Mouse (Mus musculus) myocyte (in vitro differentiated cells): ENCODE results near the gene Tex44. TPM values are rescaled to one million over a fixed set of nuclear protein-coding genes. Genes with fewer than 3 reads are reported as not detected.

Experiments
- H3K27me3 ChIP-seq: one replicate; pipeline ENCODE4 v1.6.1; 2011; ENCODE audit not compliant: control insufficient read depth, insufficient read depth, insufficient read length
- H3K36me3 ChIP-seq: one replicate; pipeline ENCODE4 v1.6.1; 2011; ENCODE audit not compliant: control insufficient read depth, insufficient read depth
- H3K4me2 ChIP-seq: one replicate; pipeline ENCODE4 v1.6.1; 2011; ENCODE audit warnings: low read depth, control low read depth
- H3K4me3 ChIP-seq: one replicate; pipeline ENCODE4 v1.5.1; 2011; ENCODE audit warnings: mild to moderate bottlenecking, control low read depth, moderate library complexity
- H3K79me2 ChIP-seq: one replicate; pipeline ENCODE4 v1.6.1; 2011; ENCODE audit not compliant: control insufficient read depth, insufficient read depth
- H3ac ChIP-seq: one replicate; pipeline ENCODE4 v1.6.1; 2011; ENCODE audit not compliant: control insufficient read depth, insufficient read length
- CEBPB ChIP-seq: IDR thresholded peaks from 2 replicates; pipeline ENCODE4 v1.6.1; 2011; ENCODE audit warnings: mild to moderate bottlenecking, moderate library complexity; ENCODE audit not compliant: poor library complexity, insufficient read depth, severe bottlenecking
- E2F4 ChIP-seq: IDR thresholded peaks from one replicate; pipeline ENCODE4 v1.6.1; 2011; ENCODE audit warnings: mild to moderate bottlenecking, control low read depth, moderate library complexity; ENCODE audit not compliant: insufficient read depth
- MAX ChIP-seq: IDR thresholded peaks from one replicate; pipeline ENCODE4 v1.6.1; 2011; ENCODE audit warnings: low read depth, mild to moderate bottlenecking, control low read depth
- MYOD1 ChIP-seq, 3 experiments: IDR thresholded peaks; one replicate each; pipeline ENCODE4 v1.6.1; 2011; ENCODE audit warnings: control low read depth in 2 of 3, low read depth in 2 of 3, mild to moderate bottlenecking in 2 of 3, moderate library complexity in 1 of 3; ENCODE audit not compliant: insufficient read length in 2 of 3, control insufficient read depth in 1 of 3
- MYOG ChIP-seq, 3 experiments: IDR thresholded peaks; one replicate each; pipeline ENCODE4 v1.6.1; 2011; ENCODE audit warnings: control low read depth in 2 of 3, low read depth in 2 of 3, mild to moderate bottlenecking in 2 of 3; ENCODE audit not compliant: insufficient read length in 2 of 3, control insufficient read depth in 1 of 3, insufficient read depth in 1 of 3
- POLR2A ChIP-seq: IDR thresholded peaks from one replicate; pipeline ENCODE4 v1.6.1; 2011; ENCODE audit warnings: low read depth, mild to moderate bottlenecking, control low read depth, moderate library complexity; ENCODE audit not compliant: insufficient read length
- POLR2AphosphoS2 ChIP-seq: IDR thresholded peaks from one replicate; pipeline ENCODE4 v1.6.1; 2011; ENCODE audit warnings: low read depth, control low read depth; ENCODE audit not compliant: insufficient read length
- REST ChIP-seq: IDR thresholded peaks from one replicate; pipeline ENCODE4 v1.6.1; 2011; ENCODE audit warnings: mild to moderate bottlenecking, control low read depth, moderate library complexity; ENCODE audit not compliant: insufficient read depth, insufficient read length
- SRF ChIP-seq: IDR thresholded peaks from one replicate; pipeline ENCODE4 v1.6.1; 2011; ENCODE audit warnings: low read depth; ENCODE audit not compliant: control insufficient read depth, insufficient read length
- TCF12 ChIP-seq: IDR thresholded peaks from one replicate; pipeline ENCODE4 v1.6.1; 2011; ENCODE audit warnings: mild to moderate bottlenecking, control low read depth; ENCODE audit not compliant: poor library complexity, insufficient read depth, severe bottlenecking
- TCF3 ChIP-seq: IDR thresholded peaks from one replicate; pipeline ENCODE4 v1.6.1; 2011; ENCODE audit warnings: low read depth, control low read depth; ENCODE audit not compliant: insufficient read length
- USF1 ChIP-seq: IDR thresholded peaks from one replicate; pipeline ENCODE4 v1.6.1; 2011; ENCODE audit warnings: low read depth, mild to moderate bottlenecking, control low read depth, moderate library complexity
- polyA plus RNA-seq: library from polyadenylated mRNA; unstranded; fragments of >200 nt; fragmentation: generic; extraction: Trizol; gene quantifications from one replicate; pipeline ENCODE4 v1.2.1, GENCODE M21; 2012; ENCODE audit warnings: missing spikeins

Tex44 gene
- polyA plus RNA-seq, 1 experiment, result not detected

GRCm38 (mm10) chr1:86441980-86442831 lies 16.1 kb downstream of the Tex44 start:
- Histone ChIP-seq H3K27me3 (no peaks in the 10 kb centered on the region), H3ac (peak overlapping the region; percentile 92), H3K36me3 (no peaks in the 10 kb centered on the region), H3K4me2 (peak overlapping the region; percentile 94), H3K4me3 (peak overlapping the region; percentile 50), H3K79me2 (no peaks in the 10 kb centered on the region)
- TF ChIP-seq TCF3, result peak; percentile 8
- peak; percentile 25 for TF ChIP-seq E2F4
- TF ChIP-seq USF1, result no peak
- TF ChIP-seq MAX, result peak; percentile 56
- TF ChIP-seq POLR2A, result peak; percentile 70
- peak in 1 of 3 experiments; percentile 47 for TF ChIP-seq MYOD1 (IDR thresholded peaks at IDR 0.05; ENCODE audit: control insufficient read depth in 1 of 3, insufficient read length in 2 of 3, low read depth in 2 of 3)
- peak; percentile 84 for TF ChIP-seq POLR2AphosphoS2
- TF ChIP-seq MYOG (IDR thresholded peaks at IDR 0.05; ENCODE audit: control insufficient read depth in 1 of 3, insufficient read depth in 1 of 3, insufficient read length in 2 of 3, low read depth in 2 of 3), result no peak

DNA sequence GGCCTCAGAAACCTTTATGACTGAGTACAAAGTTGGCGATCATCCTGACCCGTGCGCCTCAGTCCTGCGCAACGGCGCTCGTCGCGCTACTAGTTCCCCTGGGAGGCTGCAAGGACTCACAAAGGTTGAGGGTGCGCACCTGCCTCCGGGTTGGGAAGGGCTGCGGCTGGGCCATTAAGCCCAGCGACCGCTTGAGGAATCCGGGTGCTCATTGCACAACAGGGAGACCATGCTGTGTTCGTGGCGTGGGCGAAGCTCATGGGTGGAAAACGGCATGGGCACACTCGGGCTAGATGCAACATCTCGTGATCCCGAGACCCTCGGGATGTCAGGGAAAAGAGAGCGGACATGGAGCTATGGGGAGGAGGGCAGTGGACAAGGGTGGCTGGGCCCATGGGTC lies 16.7 kb downstream of the Tex44 start:
- H3K79me2 ChIP-seq, result no peaks in the 10 kb centered on the region
- TF ChIP-seq MYOD1 (IDR thresholded peaks at IDR 0.05; ENCODE audit: control insufficient read depth in 1 of 3, insufficient read length in 2 of 3, low read depth in 2 of 3) (peak in 1 of 3 experiments; percentile 71), MYOG (IDR thresholded peaks at IDR 0.05; ENCODE audit: control insufficient read depth in 1 of 3, insufficient read depth in 1 of 3, insufficient read length in 2 of 3, low read depth in 2 of 3) (peak in 1 of 3 experiments; percentile 60), POLR2AphosphoS2 (peak; percentile 54), USF1 (no peak), TCF3 (no peak), CEBPB (peak; percentile 83)
- H3K36me3 ChIP-seq, result no peaks in the 10 kb centered on the region
- peak overlapping the region; percentile 94 for H3K4me2 ChIP-seq
- H3K27me3 ChIP-seq, result no peaks in the 10 kb centered on the region
- H3K4me3 ChIP-seq, result peak overlapping the region; percentile 50
- peak overlapping the region; percentile 92 for H3ac ChIP-seq

DNA sequence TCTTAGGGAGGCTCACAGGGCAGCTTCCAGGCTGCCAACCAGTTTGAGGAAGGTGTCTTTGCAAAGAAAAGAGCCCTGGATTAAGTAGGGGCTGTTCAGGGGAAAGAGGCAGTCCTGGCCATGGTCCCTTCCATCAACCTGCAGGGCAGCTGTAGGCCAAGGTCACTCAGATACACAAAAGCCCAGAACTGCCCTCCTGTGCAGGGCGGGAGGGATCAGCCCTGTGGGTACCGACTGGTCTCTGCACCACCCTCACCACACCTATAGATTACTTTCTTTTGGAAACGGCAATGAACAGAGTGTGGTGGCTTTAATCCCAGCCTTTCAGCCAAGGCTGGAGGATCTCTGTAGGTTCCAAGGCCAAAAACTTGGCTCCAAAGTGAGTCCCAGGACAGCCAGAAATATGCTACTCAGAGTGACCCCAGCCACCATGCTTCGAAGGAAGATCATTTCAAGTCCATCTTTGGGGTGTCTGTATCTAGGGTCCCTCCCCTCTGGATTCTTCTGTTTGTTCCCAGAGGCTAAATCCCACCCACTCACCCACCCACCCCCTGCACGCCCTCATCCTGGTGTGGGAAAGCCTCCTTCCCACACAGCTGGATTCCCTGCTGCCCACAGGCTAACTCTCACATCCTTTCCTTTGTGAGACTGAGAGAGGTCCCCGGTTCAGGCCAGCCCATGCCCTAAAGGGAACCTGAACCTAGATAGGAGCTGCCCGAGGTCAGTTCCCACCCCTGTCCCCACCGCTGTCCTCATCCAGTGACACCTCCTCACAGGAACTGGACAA lies 17.4 kb downstream of the Tex44 start:
- H3ac ChIP-seq, result peak overlapping the region; percentile 92
- H3K79me2 ChIP-seq, result no peaks in the 10 kb centered on the region
- H3K4me3 ChIP-seq, result peak overlapping the region; percentile 50
- peak overlapping the region; percentile 94 for H3K4me2 ChIP-seq
- no peaks in the 10 kb centered on the region for H3K27me3 ChIP-seq
- TF ChIP-seq SRF (no peak), E2F4 (no peak), CEBPB (no peak), POLR2AphosphoS2 (no peak), MYOG (IDR thresholded peaks at IDR 0.05; ENCODE audit: control insufficient read depth in 1 of 3, insufficient read depth in 1 of 3, insufficient read length in 2 of 3, low read depth in 2 of 3) (no peak), USF1 (no peak), TCF3 (no peak), REST (no peak)
- no peaks in the 10 kb centered on the region for H3K36me3 ChIP-seq

DNA sequence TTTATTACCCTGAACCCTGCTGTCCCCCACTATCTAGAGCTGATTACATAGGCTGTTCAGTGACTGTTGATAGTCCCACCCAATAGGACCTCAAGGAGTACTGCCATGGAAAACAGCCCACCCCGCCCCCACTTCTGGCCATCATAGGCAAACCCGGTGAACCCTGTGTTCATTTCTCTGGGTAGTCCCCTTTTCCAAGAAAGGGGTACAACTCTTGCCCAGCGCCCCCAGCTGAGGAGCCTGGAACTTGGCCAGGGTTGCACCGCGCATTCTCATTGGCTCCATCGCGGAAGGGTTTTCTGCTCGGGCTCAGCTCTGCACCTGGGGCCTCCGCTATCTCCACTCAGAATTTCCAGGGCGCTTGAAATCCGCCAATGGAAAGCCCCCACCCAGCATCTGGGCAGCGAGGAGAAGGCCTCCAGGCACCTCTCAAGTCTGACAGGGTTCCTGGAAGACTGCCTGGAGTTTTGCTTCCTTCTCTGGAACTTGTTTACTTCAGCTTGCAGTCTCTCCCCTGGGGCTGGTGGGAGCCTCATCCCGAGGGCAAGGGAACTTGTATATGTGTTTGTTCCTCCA lies 21.6 kb downstream of the Tex44 start:
- Histone ChIP-seq H3K4me2 (peak overlapping the region; percentile 65), H3K79me2 (no peaks in the 10 kb centered on the region), H3ac (no peak overlapping the region), H3K4me3 (no peak overlapping the region), H3K27me3 (no peaks in the 10 kb centered on the region), H3K36me3 (no peaks in the 10 kb centered on the region)
- TF ChIP-seq MYOG (IDR thresholded peaks at IDR 0.05; ENCODE audit: control insufficient read depth in 1 of 3, insufficient read depth in 1 of 3, insufficient read length in 2 of 3, low read depth in 2 of 3) (no peak), E2F4 (no peak), POLR2AphosphoS2 (no peak), USF1 (no peak), SRF (no peak), MAX (no peak), TCF3 (no peak), POLR2A (no peak), CEBPB (no peak), TCF12 (no peak), MYOD1 (IDR thresholded peaks at IDR 0.05; ENCODE audit: control insufficient read depth in 1 of 3, insufficient read length in 2 of 3, low read depth in 2 of 3) (no peak), REST (no peak)
